Mouse (Mus musculus) spleen, postnatal 14 days (tissue): Measurements from ENCODE around the gene Bst1.
A peak's percentile ranks its signal among the peaks of the same experiment; 100 is the strongest.

Source experiments
- DNase-seq, 2 experiments: peaks; one replicate each; pipeline ENCODE4 v3.0.0; 2021 to 2022; ENCODE audit warnings: low spot score in 2 of 2

Gene Bst1

GRCm38 (mm10) chr5:43810427-43811062 is 8.1 kb upstream of the Bst1 start:
- no peak for DNase-seq

GRCm38 (mm10) chr5:43814536-43814935 is 4.1 kb upstream of the Bst1 start:
- DNase-seq: no peak

- no peak for DNase-seq
Observed at GRCm38 (mm10) chr5:43815769-43816168, 2.9 kb upstream of the Bst1 start.

GRCm38 (mm10) chr5:43820785-43821184 is 2.1 kb downstream of the Bst1 start:
- no peak for DNase-seq

DNA sequence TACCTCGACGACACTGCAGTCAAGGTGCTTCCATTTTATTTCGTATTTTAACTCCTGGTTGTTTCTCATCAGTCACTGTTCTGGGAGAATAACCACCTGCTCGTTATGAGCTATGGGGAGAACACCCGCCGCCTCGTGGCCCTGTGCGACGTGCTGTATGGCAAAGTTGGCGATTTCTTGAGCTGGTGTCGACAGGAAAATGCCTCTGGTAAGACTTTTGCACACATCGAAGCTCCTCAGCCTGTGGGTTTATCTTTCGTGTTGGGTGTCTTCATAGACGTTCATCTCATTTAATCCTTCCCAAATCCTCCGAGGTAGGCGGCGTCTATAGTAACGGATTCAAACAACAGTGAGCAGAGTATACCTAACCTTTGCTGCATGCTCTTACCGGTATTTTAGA is 2.9 kb downstream of the Bst1 start, which contains the start of gene Fbxl5:
Gene Fbxl5, minus strand, starts transcription at position 101 of the 400 bp plus-strand sequence.
- DNase-seq: no peak

DNA sequence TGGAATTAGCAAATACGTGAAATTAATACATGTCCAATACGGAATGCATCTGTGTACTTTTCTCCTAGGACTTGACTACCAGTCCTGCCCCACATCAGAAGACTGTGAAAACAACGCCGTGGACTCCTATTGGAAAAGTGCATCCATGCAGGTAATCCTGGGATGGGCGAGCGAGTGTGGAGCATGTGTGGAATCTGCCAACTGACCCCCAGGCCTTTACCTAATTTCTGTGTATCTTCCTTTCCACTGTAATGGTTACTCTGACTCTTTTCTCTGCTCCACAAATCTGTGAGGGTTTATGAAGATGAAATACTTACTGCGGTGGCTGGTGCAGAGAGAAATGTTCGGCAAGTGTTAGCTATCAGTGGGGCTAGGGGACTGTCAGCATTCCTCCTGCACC is 3.5 kb downstream of the Bst1 start:
- no peak for DNase-seq

DNA sequence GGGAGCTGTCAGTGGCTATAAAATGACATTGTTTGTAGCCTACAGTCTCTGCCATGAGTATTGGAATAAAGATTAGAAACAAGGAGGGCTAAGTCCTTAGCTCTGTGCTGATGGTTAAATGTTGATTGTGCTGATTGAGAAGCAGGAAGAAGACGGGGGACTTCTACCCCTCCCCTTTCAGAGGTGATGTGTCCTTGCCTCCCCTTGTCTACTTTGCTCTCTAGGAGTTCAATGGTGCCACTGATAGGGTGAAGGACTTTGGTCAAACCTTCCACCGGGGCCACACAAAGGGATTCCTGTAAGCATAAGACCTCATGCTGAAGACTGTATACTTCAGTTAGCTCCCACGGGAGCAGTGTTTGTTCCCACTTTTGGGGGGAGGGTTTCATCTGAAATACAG is 4.1 kb downstream of the Bst1 start:
- DNase-seq: no peak

DNA sequence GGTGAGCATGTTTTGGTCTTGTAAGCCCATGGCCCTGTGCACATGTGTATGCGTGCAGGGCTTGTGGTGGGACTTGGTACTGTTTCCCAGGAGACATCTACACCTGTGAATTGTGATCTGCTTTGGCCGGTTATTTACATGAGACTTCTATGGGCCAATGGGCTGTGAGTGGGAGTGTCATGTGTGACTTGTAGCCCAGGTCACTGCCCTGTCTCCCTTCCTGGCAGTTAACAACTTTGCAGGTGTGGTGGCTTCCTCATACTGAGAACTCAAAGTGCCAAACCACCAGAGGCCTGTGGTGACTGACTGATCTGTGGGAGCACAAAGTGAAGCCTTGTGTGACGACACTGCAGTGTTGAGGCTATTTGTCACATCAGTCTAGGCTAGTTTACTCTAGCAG is 5.9 kb downstream of the Bst1 start:
- DNase-seq: peak; percentile 22 to 45

- no peak for DNase-seq
Observed at GRCm38 (mm10) chr5:43826883-43827282, 8.2 kb downstream of the Bst1 start.

DNA sequence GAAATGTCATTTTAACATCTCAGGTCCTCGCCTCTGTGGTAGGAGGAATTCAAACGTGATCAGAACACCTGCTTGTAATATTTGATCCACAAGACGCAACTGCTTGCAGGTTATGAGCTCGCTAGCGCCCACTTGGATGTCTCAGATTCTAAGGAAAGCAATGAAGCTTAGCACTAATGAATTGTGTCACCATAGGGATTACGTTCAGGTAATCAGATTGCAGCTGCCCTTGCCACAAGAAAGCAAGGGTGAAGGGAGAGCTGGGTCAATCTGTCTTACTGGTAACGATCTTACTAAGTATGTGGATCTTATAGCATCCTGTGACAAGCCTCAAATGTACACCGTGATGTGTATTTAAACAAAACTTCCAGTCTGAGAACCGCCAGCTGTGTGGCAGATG is 8.7 kb downstream of the Bst1 start:
- DNase-seq: no peak

DNA sequence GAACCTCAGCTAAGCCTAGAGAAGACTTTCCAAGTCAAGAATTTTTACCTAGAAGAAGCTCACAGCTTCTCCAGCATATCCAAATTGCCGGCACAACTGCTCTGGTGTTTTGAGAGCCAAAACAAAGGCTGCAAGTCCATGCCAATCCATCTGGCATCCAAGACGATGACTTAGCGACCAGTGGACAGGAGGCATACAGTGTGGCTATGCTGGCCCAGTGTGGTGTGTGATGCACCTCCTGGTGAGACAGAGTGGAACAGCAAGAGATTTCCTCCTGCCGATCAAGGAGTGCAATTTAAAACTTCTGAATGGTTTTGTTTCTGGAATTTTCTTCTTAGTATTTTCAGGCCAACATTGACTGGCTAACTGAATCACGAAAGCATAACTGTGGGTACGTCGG is 17.9 kb downstream of the Bst1 start:
- DNase-seq: no peak

DNA sequence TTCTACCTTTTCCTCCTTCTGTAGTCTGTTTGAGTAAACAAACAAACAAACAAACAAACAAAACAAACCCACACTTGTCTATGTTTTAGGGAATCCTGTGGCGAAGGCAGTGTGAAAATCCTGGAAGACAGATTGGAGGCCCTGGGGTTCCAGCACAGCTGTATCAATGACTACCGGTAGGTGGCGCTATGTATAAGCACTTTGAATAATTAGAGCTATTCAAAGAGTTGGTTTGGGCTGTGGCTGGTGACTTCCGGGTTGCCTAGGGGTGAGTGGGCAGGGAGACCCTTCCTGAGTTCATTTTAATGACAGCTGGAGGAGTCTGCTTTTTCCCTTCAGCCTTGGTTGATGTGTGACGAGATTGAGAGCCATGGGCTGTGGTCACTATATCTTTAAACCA is 18.7 kb downstream of the Bst1 start:
- DNase-seq: peak in 1 of 2 experiments; percentile 60

- peak in 1 of 2 experiments; percentile 53 for DNase-seq
Observed at GRCm38 (mm10) chr5:43841144-43842010, 22.7 kb downstream of the Bst1 start.

DNA sequence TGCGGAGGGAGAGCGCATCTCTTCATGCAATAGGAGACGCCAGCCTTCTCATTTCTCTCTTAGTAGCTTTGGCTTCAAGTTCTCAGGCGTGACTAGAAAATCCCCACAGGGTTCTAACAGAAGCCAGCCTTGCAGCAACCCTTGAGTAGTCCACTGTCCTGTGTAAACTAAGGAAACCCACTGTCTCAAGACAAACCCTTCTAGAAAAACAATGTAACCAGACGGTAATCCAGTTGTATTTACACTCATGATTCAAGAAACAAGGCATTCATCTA is 23.3 kb downstream of the Bst1 start:
- no peak for DNase-seq

- DNase-seq: no peak
Observed at GRCm38 (mm10) chr5:43842576-43843155, 24.0 kb downstream of the Bst1 start.

GRCm38 (mm10) chr5:43845083-43845482 is 26.4 kb downstream of the Bst1 start:
- DNase-seq: no peak

- no peak for DNase-seq
Observed at GRCm38 (mm10) chr5:43845646-43846045, 27.0 kb downstream of the Bst1 start.

- no peak for DNase-seq
Observed at GRCm38 (mm10) chr5:43846227-43846626, 27.5 kb downstream of the Bst1 start.

- DNase-seq: no peak
Observed at GRCm38 (mm10) chr5:43847555-43847954, 28.9 kb downstream of the Bst1 start.

DNA sequence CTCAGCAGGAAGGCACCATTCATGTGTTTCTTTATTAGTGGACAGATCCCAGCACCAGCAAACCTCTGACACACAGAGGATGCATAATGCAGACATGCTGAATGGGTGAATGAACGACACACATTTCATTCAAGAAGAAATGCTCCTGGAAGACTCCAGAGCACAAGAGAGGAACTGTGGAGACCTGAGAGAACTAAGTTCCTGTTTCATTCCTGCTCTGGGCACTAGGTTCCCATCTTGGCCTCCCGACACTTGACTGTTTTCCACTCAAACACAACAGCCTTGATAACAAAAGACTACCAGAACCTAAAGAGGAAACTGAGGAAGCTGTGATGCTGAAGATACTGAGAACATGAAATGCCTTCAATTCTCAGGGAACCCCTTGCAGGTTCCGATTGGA is 29.6 kb downstream of the Bst1 start:
- no peak for DNase-seq

DNA sequence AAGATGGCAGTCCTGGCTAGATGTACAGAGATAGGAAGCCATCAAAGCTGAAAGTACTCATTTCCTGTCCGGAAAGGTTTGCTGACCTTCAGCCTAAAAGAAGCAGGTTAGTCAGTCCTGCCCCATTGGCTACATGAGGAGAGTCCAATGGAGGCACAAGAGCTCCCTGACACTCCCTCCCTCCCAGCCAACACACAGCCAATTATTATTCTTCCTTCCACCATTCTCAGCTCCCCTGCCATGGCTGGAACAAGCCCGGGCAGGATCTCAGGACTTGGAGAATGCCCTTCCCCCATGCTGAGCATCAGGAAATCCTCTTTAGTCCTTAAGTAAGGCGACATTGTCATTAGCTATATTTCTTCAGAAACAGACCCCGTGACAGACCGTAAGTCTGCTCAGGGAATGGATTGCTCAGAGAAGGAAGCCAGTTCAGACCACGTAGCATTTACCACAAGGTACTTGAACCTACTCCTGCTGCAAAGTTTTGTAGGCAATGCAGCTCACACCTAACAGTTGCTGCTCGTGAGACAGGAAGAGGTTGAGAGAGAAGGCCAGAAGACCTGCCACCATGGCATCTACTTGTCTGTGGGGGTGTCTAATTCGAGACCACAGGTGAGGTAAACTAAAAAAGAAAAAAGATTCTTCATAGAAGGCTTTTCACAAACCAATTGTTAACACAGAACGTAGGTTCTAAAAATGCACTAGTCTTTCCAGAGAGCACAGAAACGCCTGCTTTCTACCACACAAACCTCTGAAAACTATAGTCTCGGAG is 34.6 kb downstream of the Bst1 start:
- no peak for DNase-seq

- DNase-seq: no peak
Observed at GRCm38 (mm10) chr5:43853868-43854488, 35.3 kb downstream of the Bst1 start.
